Mouse (Mus musculus) lung, embryonic 16.5 days (tissue): ENCODE measurements around the gene Aqp5. TPM values are rescaled to one million over a fixed set of nuclear protein-coding genes. Genes with fewer than 3 reads are reported as not detected.

Experiments
- ATAC-seq: fragments of 200-750 bp; cut with Nextera tagmentation; 2 replicates; pipeline ENCODE4 v1.8.0; 2017; ENCODE audit warnings: low read depth, mild to moderate bottlenecking, moderate library complexity
- H3K27ac ChIP-seq: fragments of 300-500 bp; sonication (generic); 2 replicates; pipeline ENCODE4 v1.5.1; 2014; ENCODE audit warnings: mild to moderate bottlenecking, control low read depth, low read length
- H3K27me3 ChIP-seq: fragments of 300-500 bp; sonication (generic); 2 replicates; pipeline ENCODE4 v1.6.1; 2014; ENCODE audit warnings: low read depth, low read length, mixed read lengths; ENCODE audit not compliant: control insufficient read depth, insufficient read depth
- H3K36me3 ChIP-seq: fragments of 300-500 bp; sonication (generic); 2 replicates; pipeline ENCODE4 v1.6.1; 2014; ENCODE audit warnings: low read length; ENCODE audit not compliant: control insufficient read depth, insufficient read depth
- H3K4me1 ChIP-seq: fragments of 300-500 bp; sonication (generic); replicated peaks from 2 replicates; pipeline ENCODE4 v1.6.1; 2014; ENCODE audit warnings: low read length, mixed read lengths; ENCODE audit not compliant: control insufficient read depth, insufficient read depth
- H3K4me2 ChIP-seq: fragments of 300-500 bp; sonication (generic); 2 replicates; pipeline ENCODE4 v1.6.1; 2014; ENCODE audit warnings: low read depth, low read length, control low read depth
- H3K4me3 ChIP-seq: fragments of 300-500 bp; sonication (generic); 2 replicates; pipeline ENCODE4 v1.5.1; 2014; ENCODE audit warnings: mild to moderate bottlenecking, low read length, control low read depth
- H3K9ac ChIP-seq: fragments of 300-500 bp; sonication (generic); 2 replicates; pipeline ENCODE4 v1.6.1; 2014; ENCODE audit warnings: low read length, control low read depth
- H3K9me3 ChIP-seq: fragments of 300-500 bp; sonication (generic); 2 replicates; pipeline ENCODE4 v1.6.1; 2016; ENCODE audit warnings: low read length; ENCODE audit not compliant: control insufficient read depth
- WGBS: fragments of 180-500 bp; shearing (Covaris S2); extraction: QIAGEN DNeasy Blood & Tissue Kit; methylation state at CpG from one replicate; pipeline ENCODE4 v1.1.7; 2014; 5-methylcytosine and 5-hydroxymethylcytosine counted together
- polyA plus RNA-seq: library from polyadenylated mRNA; unstranded; fragments of >200 nt; fragmentation: Nextera tagmentation; extraction: Ambion mirVana; gene quantifications from 2 replicates; pipeline ENCODE4 v1.2.1, GENCODE M21; 2015

Aqp5 gene
- polyA plus RNA-seq, 1 experiment from 2014 or later, result 1.8 TPM

- peaks cover 2% of the 10 kb centered on the region; the same call in 1 of the 2 replicates for H3K4me1 ChIP-seq
- peaks cover 13% of the 10 kb centered on the region; the same call in 1 of the 2 replicates for H3K27me3 ChIP-seq
- no peak overlapping the region for H3K4me2 ChIP-seq
- H3K36me3 ChIP-seq, result no peaks in the 10 kb centered on the region
- 77% methylated on average over 17 of the region's 17 CpGs for WGBS
- H3K27ac ChIP-seq, result no peak overlapping the region
- H3K9me3 ChIP-seq, result no peaks in the 10 kb centered on the region
- no peak overlapping the region for H3K9ac ChIP-seq
- no peak overlapping the region for H3K4me3 ChIP-seq
- no peak for ATAC-seq
These were observed 11.7 kb downstream of the Aqp5 start for GRCm38 (mm10) chr15:99602206-99602820.

GRCm38 (mm10) chr15:99603216-99603615, 12.6 kb downstream of the Aqp5 start:
- peaks cover 2% of the 10 kb centered on the region; the same call in 1 of the 2 replicates for H3K4me1 ChIP-seq
- H3K27ac ChIP-seq, result no peak overlapping the region
- H3K36me3 ChIP-seq, result no peaks in the 10 kb centered on the region
- H3K9ac ChIP-seq, result no peak overlapping the region
- ATAC-seq, result no peak
- no peak overlapping the region for H3K4me2 ChIP-seq
- no peak overlapping the region for H3K4me3 ChIP-seq
- H3K27me3 ChIP-seq, result peaks cover 11% of the 10 kb centered on the region; the same call in 1 of the 2 replicates
- 71% methylated on average over 7 of the region's 7 CpGs for WGBS
- no peaks in the 10 kb centered on the region for H3K9me3 ChIP-seq

- Histone ChIP-seq H3K27ac (no peak overlapping the region), H3K36me3 (no peaks in the 10 kb centered on the region), H3K9ac (no peak overlapping the region), H3K27me3 (peaks cover 2% of the 10 kb centered on the region; the same call in 1 of the 2 replicates), H3K4me1 (peaks cover 2% of the 10 kb centered on the region; the same call in 1 of the 2 replicates), H3K9me3 (no peaks in the 10 kb centered on the region), H3K4me2 (no peak overlapping the region), H3K4me3 (no peak overlapping the region)
- no peak for ATAC-seq
- WGBS, result 66% methylated on average over 3 of the region's 3 CpGs
These were observed 15.0 kb downstream of the Aqp5 start for GRCm38 (mm10) chr15:99605595-99605994.

- Histone ChIP-seq H3K4me2 (no peak overlapping the region), H3K9ac (no peak overlapping the region), H3K27ac (no peak overlapping the region), H3K4me3 (no peak overlapping the region), H3K27me3 (no peaks in the 10 kb centered on the region; the same call in 1 of the 2 replicates), H3K4me1 (peaks cover 2% of the 10 kb centered on the region; the same call in 1 of the 2 replicates), H3K36me3 (no peaks in the 10 kb centered on the region), H3K9me3 (no peaks in the 10 kb centered on the region)
- 0 out of 2 replicates have a peak, but pooled peaks have one; percentile 32 for ATAC-seq
- WGBS, result 26% methylated on average over 5 of the region's 5 CpGs
These were observed 15.9 kb downstream of the Aqp5 start for GRCm38 (mm10) chr15:99606515-99606914.

- no peaks in the 10 kb centered on the region; the same call in 1 of the 2 replicates for H3K27me3 ChIP-seq
- H3K9me3 ChIP-seq, result peaks cover 1% of the 10 kb centered on the region; the same call in 1 of the 2 replicates
- H3K36me3 ChIP-seq, result no peaks in the 10 kb centered on the region
- H3K9ac ChIP-seq, result no peak overlapping the region
- peaks cover 2% of the 10 kb centered on the region; the same call in 1 of the 2 replicates for H3K4me1 ChIP-seq
- no peak for ATAC-seq
- 27% methylated on average over 10 of the region's 10 CpGs for WGBS
- H3K4me3 ChIP-seq, result no peak overlapping the region
- no peak overlapping the region for H3K27ac ChIP-seq
- no peak overlapping the region for H3K4me2 ChIP-seq
These were observed 17.0 kb downstream of the Aqp5 start for GRCm38 (mm10) chr15:99607388-99608113.

- no peak for ATAC-seq
- peaks cover 2% of the 10 kb centered on the region; the same call in 1 of the 2 replicates for H3K9me3 ChIP-seq
- H3K4me1 ChIP-seq, result peaks cover 2% of the 10 kb centered on the region; the same call in 1 of the 2 replicates
- H3K27ac ChIP-seq, result no peak overlapping the region
- H3K27me3 ChIP-seq, result no peaks in the 10 kb centered on the region; the same call in 1 of the 2 replicates
- no peak overlapping the region for H3K4me3 ChIP-seq
- no peak overlapping the region for H3K9ac ChIP-seq
- no peaks in the 10 kb centered on the region for H3K36me3 ChIP-seq
- no peak overlapping the region for H3K4me2 ChIP-seq
- WGBS, result 70% methylated on average over 13 of the region's 13 CpGs
These were observed 18.0 kb downstream of the Aqp5 start for GRCm38 (mm10) chr15:99608382-99609125.

GRCm38 (mm10) chr15:99611563-99611962, 21.0 kb downstream of the Aqp5 start:
- Histone ChIP-seq H3K4me1 (peaks cover 16% of the 10 kb centered on the region), H3K9me3 (peaks cover 2% of the 10 kb centered on the region; the same call in 1 of the 2 replicates), H3K4me3 (no peak overlapping the region), H3K4me2 (no peak overlapping the region), H3K9ac (no peak overlapping the region), H3K27ac (no peak overlapping the region), H3K27me3 (no peaks in the 10 kb centered on the region; the same call in 1 of the 2 replicates), H3K36me3 (no peaks in the 10 kb centered on the region)
- no peak for ATAC-seq
- WGBS, result 59% methylated on average over 7 of the region's 7 CpGs

- WGBS, result 51% methylated on average over 13 of the region's 13 CpGs
- peaks cover 2% of the 10 kb centered on the region; the same call in 1 of the 2 replicates for H3K9me3 ChIP-seq
- H3K9ac ChIP-seq, result no peak overlapping the region
- no peaks in the 10 kb centered on the region for H3K27me3 ChIP-seq
- H3K36me3 ChIP-seq, result no peaks in the 10 kb centered on the region
- H3K4me3 ChIP-seq, result no peak overlapping the region
- H3K27ac ChIP-seq, result peak overlapping the region; percentile 2; the same call in 1 of the 2 replicates
- peaks cover 16% of the 10 kb centered on the region for H3K4me1 ChIP-seq
- H3K4me2 ChIP-seq, result 0 out of 2 replicates have a peak overlapping the region, but pooled peaks have one; percentile 15
- ATAC-seq, result peak; percentile 29
These were observed 23.7 kb downstream of the Aqp5 start for GRCm38 (mm10) chr15:99614273-99614672.
